Mouse (Mus musculus) intestine, embryonic 14.5 days (tissue): ENCODE results near the gene Tgfbr3l. TPM values are rescaled to one million over a fixed set of nuclear protein-coding genes. Genes with fewer than 3 reads are reported as not detected.

Experiments used
- ATAC-seq: fragments of 200-750 bp; cut with Nextera tagmentation; replicated peaks from 2 replicates; pipeline ENCODE4 v1.8.0; 2017; ENCODE audit warnings: low read depth, moderate number of reproducible peaks, moderate TSS enrichment, moderate library complexity; ENCODE audit not compliant: low FRiP score, low TSS enrichment
- DNase-seq: peaks from one replicate; pipeline ENCODE4 v3.0.0-alpha.2; 2018; ENCODE audit warnings: low spot score
- H3K27ac ChIP-seq: fragments of 300-500 bp; sonication (generic); 2 replicates; pipeline ENCODE4 v1.5.1; 2014; ENCODE audit warnings: low read depth, mild to moderate bottlenecking, control low read depth
- H3K27me3 ChIP-seq: fragments of 300-500 bp; sonication (generic); replicated peaks from 2 replicates; pipeline ENCODE4 v1.6.1; 2014; ENCODE audit warnings: low read length, control low read depth; ENCODE audit not compliant: control insufficient read depth, insufficient read depth
- H3K36me3 ChIP-seq: fragments of 300-500 bp; sonication (generic); 2 replicates; pipeline ENCODE4 v1.6.1; 2014; ENCODE audit warnings: low read length, control low read depth; ENCODE audit not compliant: control insufficient read depth, insufficient read depth
- H3K4me1 ChIP-seq: fragments of 300-500 bp; sonication (generic); replicated peaks from 2 replicates; pipeline ENCODE4 v1.6.1; 2014; ENCODE audit warnings: low read length, control low read depth, mixed read lengths; ENCODE audit not compliant: control insufficient read depth, insufficient read depth
- H3K4me2 ChIP-seq: fragments of 300-500 bp; sonication (generic); 2 replicates; pipeline ENCODE4 v1.6.1; 2014; ENCODE audit warnings: low read length
- H3K4me3 ChIP-seq: fragments of 300-500 bp; sonication (generic); 2 replicates; pipeline ENCODE4 v1.5.1; 2014; ENCODE audit warnings: low read depth, low read length, control low read depth, mixed read lengths
- H3K9ac ChIP-seq: fragments of 300-500 bp; sonication (generic); 2 replicates; pipeline ENCODE4 v1.6.1; 2014; ENCODE audit warnings: mild to moderate bottlenecking, low read length
- H3K9me3 ChIP-seq: fragments of 300-500 bp; sonication (generic); 2 replicates; pipeline ENCODE4 v1.6.1; 2016; ENCODE audit warnings: low read length, control low read depth; ENCODE audit not compliant: control insufficient read depth
- WGBS: fragments of 180-500 bp; shearing (Covaris S2); extraction: QIAGEN DNeasy Blood & Tissue Kit; methylation state at CpG from one replicate; pipeline ENCODE4 v1.1.7; 2014; 5-methylcytosine and 5-hydroxymethylcytosine counted together
- polyA plus RNA-seq: library from polyadenylated mRNA; unstranded; fragments of >200 nt; fragmentation: Nextera tagmentation; extraction: Ambion mirVana; gene quantifications from 2 replicates; pipeline ENCODE4 v1.2.1, GENCODE M21; 2014

The Tgfbr3l gene
- polyA plus RNA-seq, 1 experiment from 2014 or later, result 3.3 TPM

- WGBS, result 3% methylated on average over 18 of the region's 18 CpGs
- peak overlapping the region; percentile 41 for H3K4me3 ChIP-seq
- DNase-seq (peak; percentile 81), ATAC-seq (peak; percentile 68)
- no peaks in the 10 kb centered on the region for H3K9me3 ChIP-seq
- 0 out of 2 replicates have a peak, but pooled peaks cover 6% of the 10 kb centered on the region for H3K36me3 ChIP-seq
- peak overlapping the region; percentile 41 for H3K9ac ChIP-seq
- peaks cover 37% of the 10 kb centered on the region for H3K27me3 ChIP-seq
- peak overlapping the region; percentile 65 for H3K27ac ChIP-seq
- H3K4me2 ChIP-seq, result peak overlapping the region; percentile 88
- peaks cover 10% of the 10 kb centered on the region; the same call in 1 of the 2 replicates for H3K4me1 ChIP-seq
These were observed 34.6 kb upstream of the Tgfbr3l start for GRCm38 (mm10) chr8:4213210-4214005.

GRCm38 (mm10) chr8:4214006-4214980 is 33.7 kb upstream of the Tgfbr3l start:
- ATAC-seq (peak; percentile 58), DNase-seq (peak; percentile 83)
- WGBS, result 8% methylated on average over 33 of the region's 33 CpGs
- peaks cover 10% of the 10 kb centered on the region; the same call in 1 of the 2 replicates for H3K4me1 ChIP-seq
- no peaks in the 10 kb centered on the region for H3K9me3 ChIP-seq
- H3K9ac ChIP-seq, result 0 out of 2 replicates have a peak overlapping the region, but pooled peaks have one; percentile 29
- H3K27ac ChIP-seq, result peak overlapping the region; percentile 65
- H3K4me3 ChIP-seq, result peak overlapping the region; percentile 41
- H3K4me2 ChIP-seq, result peak overlapping the region; percentile 88
- 0 out of 2 replicates have a peak, but pooled peaks cover 6% of the 10 kb centered on the region for H3K36me3 ChIP-seq
- H3K27me3 ChIP-seq, result peaks cover 40% of the 10 kb centered on the region

- Histone ChIP-seq H3K9ac (peak overlapping the region; percentile 43), H3K9me3 (no peaks in the 10 kb centered on the region)
- ATAC-seq, result no peak
These were observed 31.7 kb upstream of the Tgfbr3l start for GRCm38 (mm10) chr8:4216296-4216695.

GRCm38 (mm10) chr8:4216791-4217621 is 31.0 kb upstream of the Tgfbr3l start, which contains the start of gene Prr36:
TSS of gene Prr36 (minus strand) at chr8:4217459.
- Histone ChIP-seq H3K27ac (no peak within 1 kb of the TSS), H3K36me3 (no peaks in the 10 kb centered on the region), H3K4me3 (peak within 1 kb of the TSS; percentile 37), H3K9ac (peak within 1 kb of the TSS; percentile 43), H3K9me3 (no peaks in the 10 kb centered on the region), H3K4me1 (peaks cover 10% of the 10 kb centered on the region; the same call in 1 of the 2 replicates), H3K27me3 (peaks cover 40% of the 10 kb centered on the region), H3K4me2 (peak within 1 kb of the TSS; percentile 63)
- DNase-seq (peak; percentile 82), ATAC-seq (peak; percentile 65)
- WGBS, result 1% methylated on average over 44 of the region's 44 CpGs

More at GRCm38 (mm10) chr8:4216296-4216695, 31.7 kb upstream of the Tgfbr3l start:
- peak overlapping the region; percentile 63 for H3K4me2 ChIP-seq
- H3K4me1 ChIP-seq, result peaks cover 10% of the 10 kb centered on the region; the same call in 1 of the 2 replicates
- peaks cover 40% of the 10 kb centered on the region for H3K27me3 ChIP-seq
- peak overlapping the region; percentile 37 for H3K4me3 ChIP-seq
- no peak overlapping the region for H3K27ac ChIP-seq
- H3K36me3 ChIP-seq, result no peaks in the 10 kb centered on the region
- no peak for DNase-seq
- WGBS, result 7% methylated on average over 18 of the region's 18 CpGs

GRCm38 (mm10) chr8:4219617-4220016 is 28.4 kb upstream of the Tgfbr3l start:
- Histone ChIP-seq H3K27me3 (peaks cover 37% of the 10 kb centered on the region), H3K4me3 (no peak overlapping the region), H3K36me3 (no peaks in the 10 kb centered on the region), H3K4me1 (peaks cover 4% of the 10 kb centered on the region; the same call in 1 of the 2 replicates), H3K9me3 (no peaks in the 10 kb centered on the region), H3K27ac (no peak overlapping the region), H3K9ac (no peak overlapping the region), H3K4me2 (no peak overlapping the region)
- ATAC-seq (no peak), DNase-seq (no peak)
- 87% methylated on average over 3 of the region's 3 CpGs for WGBS

- H3K4me1 ChIP-seq, result no peaks in the 10 kb centered on the region
- ATAC-seq (no peak), DNase-seq (no peak)
- no peaks in the 10 kb centered on the region for H3K36me3 ChIP-seq
- H3K9ac ChIP-seq, result no peak overlapping the region
- no peak overlapping the region for H3K4me2 ChIP-seq
- H3K27me3 ChIP-seq, result peaks cover 15% of the 10 kb centered on the region
- no peak overlapping the region for H3K27ac ChIP-seq
- no peak overlapping the region for H3K4me3 ChIP-seq
- no peaks in the 10 kb centered on the region for H3K9me3 ChIP-seq
These were observed 26.0 kb upstream of the Tgfbr3l start for GRCm38 (mm10) chr8:4222059-4222458.

GRCm38 (mm10) chr8:4226323-4226722 is 21.7 kb upstream of the Tgfbr3l start:
- Histone ChIP-seq H3K36me3 (no peaks in the 10 kb centered on the region), H3K27ac (no peak overlapping the region), H3K4me3 (peak overlapping the region; percentile 24; the same call in 1 of the 2 replicates), H3K4me1 (no peaks in the 10 kb centered on the region), H3K9me3 (no peaks in the 10 kb centered on the region), H3K4me2 (peak overlapping the region; percentile 60), H3K9ac (no peak overlapping the region), H3K27me3 (no peaks in the 10 kb centered on the region)
- ATAC-seq (0 out of 2 replicates have a peak, but pooled peaks have one; percentile 16), DNase-seq (no peak)
- 20% methylated on average over 4 of the region's 4 CpGs for WGBS
